Mouse (Mus musculus) lung, adult 2 months (tissue): Measurements from ENCODE around the gene Pcid2.

Experiments used
- CTCF ChIP-seq: fragments of 200-500 bp; IDR thresholded peaks from 2 replicates; pipeline ENCODE4 v1.5.1; 2011; ENCODE audit warnings: mild to moderate bottlenecking, low read length, control low read depth; ENCODE audit not compliant: insufficient read depth
- POLR2A ChIP-seq: fragments of 200-500 bp; IDR thresholded peaks from 2 replicates; pipeline ENCODE4 v1.6.1; 2011; ENCODE audit warnings: low read depth, mild to moderate bottlenecking, control low read depth, low read length, borderline replicate concordance; ENCODE audit errors: extremely low read depth

DNA sequence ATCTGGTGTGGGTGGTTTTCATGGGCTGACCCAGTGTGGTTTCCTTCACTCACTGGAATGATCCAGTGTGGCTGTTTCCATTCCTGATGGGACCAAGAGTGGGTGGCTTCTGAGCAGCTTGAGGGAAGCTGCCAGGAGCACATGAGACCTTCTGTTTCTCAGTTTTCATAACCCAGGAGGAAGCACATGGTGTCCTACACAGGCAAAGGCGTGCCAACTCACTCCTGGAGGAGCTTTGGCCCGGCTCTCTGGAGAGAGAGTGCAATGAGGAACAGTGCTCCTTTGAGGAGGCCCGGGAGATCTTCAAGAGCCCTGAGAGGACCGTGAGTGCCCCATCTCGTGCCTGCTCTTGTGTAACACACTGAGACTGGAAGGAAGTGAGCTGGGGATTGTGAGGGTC lies 76.8 kb downstream of the Pcid2 start:
- TF ChIP-seq POLR2A (no peak), CTCF (no peak)
